Mouse (Mus musculus) heart, adult 2 months (tissue): ENCODE results near the gene Mob2.

Source experiments
- CTCF ChIP-seq: fragments of 200-600 bp; IDR thresholded peaks from 2 replicates; pipeline ENCODE4 v1.8.1; 2022; ENCODE audit warnings: antibody characterized with exemption, mild to moderate bottlenecking, moderate library complexity
- POLR2A ChIP-seq: fragments of 200-500 bp; IDR thresholded peaks from 2 replicates; pipeline ENCODE4 v1.6.1; 2011; ENCODE audit warnings: mild to moderate bottlenecking, low read depth, low read length, control low read depth; ENCODE audit not compliant: insufficient read depth

- TF ChIP-seq CTCF (no peak), POLR2A (no peak)
Measured at GRCm38 (mm10) chr7:142045932-142046331, 14.9 kb downstream of the Mob2 start.
